Mouse (Mus musculus) cerebellum, postnatal 25 days (tissue): Measurements from ENCODE around the gene Sf3a1.
"Not testable (repeated sequence)": the region's sequence is repeated elsewhere in the genome, so short reads cannot be mapped to it uniquely, and the experiment has no call there.

Experiments
- DNase-seq, 2 experiments: peaks; one replicate each; pipeline ENCODE4 v3.0.0; 2021; ENCODE audit warnings: mixed read lengths in 2 of 2

The Sf3a1 gene

DNA sequence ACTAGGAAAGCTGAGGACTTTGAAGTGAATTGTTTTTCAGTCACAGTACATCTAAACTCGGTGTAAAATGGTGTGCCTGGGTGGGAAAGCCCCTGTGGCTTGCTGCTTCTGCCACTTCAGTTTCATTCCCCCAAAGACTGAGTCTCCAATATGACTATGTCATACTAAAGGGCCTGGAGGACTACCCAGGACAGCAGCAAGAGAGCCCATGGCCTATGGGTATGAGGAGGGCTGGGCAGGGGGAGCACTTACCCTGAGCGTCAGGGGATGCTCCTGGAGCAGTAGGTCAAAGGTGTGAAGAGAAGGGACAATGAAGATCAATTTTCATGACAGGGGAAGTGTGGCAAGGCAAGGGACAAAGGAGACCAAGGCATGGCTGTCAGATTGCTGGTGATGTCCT is 21.2 kb upstream of the Sf3a1 start:
- DNase-seq, result no peak

DNA sequence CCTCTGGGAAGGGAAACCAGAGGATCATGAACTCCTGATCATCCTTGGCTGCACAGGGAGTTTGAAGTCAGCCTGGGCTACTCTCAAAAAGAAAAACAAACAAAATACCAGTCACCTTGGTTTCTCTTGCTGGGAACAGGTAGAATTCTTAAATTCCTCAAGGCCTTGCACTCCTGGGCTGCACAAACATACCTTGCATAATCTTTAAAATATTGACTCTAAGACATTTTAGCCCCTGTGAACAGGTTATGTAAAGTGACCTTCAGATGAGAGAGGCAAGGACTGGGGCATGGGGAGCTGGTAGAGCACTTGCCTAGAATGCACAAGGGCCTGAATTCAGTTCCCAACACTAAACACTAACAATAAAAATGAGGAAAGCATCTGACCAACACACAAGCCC is 18.6 kb upstream of the Sf3a1 start:
- DNase-seq, result no peak

DNA sequence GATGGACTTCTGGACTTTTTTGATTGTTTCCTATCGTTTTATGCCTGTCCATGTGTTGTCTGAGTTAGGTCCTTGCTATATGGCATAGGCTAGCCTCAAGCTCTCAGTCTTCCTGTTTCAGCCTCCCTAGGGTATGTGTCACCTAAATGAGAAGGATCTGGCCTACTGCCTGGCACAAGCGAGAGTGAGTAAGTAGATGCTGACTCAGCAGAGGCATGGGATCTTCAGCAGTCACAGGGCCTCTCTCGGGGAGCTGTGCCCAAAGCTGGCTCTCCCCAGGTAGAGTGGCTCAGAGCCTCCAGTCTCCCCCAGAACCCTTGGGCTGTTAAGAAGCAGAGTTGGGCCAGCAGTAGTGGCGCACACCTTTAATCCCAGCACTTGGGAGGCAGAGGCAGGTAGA is 17.8 kb upstream of the Sf3a1 start:
- DNase-seq, result no peak

DNA sequence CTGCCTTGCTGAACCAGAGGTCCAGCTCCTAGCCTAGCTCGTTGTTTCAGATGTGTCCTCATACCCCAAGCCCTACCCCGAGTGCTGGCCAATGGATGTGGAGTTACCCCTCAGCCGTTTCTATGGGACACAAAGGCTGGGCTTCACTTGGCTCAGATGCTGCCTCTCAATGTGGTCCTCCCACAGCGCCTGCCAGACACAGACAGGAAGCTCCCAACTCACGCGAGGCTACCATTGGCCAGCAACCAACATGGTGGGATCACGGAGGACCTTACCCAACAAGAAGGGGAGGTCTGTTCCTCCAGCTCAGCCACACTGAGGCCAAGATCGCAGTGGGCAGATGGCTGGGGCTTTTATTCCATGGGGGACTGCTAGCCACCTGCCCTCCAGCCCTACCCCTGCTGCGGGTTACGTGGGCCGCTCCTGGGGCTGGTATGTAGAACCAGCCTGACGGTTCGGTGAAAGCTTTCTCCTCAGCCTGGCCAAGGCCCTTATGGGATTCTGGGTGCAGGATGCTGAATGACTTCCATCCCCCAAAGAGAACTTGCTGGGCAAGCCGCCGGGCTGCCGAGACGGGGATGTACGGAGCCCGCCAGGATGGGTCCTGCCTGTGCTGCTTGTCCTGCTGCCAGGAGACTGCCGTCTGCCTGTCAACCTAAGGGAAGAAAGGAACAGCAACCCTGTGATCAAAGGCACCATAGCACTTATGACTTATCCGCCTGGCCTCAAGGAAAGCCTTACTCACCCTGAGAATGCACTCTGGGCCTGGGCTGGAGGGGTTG is 16.7 kb upstream of the Sf3a1 start:
- peak; percentile 36 to 48 for DNase-seq

DNA sequence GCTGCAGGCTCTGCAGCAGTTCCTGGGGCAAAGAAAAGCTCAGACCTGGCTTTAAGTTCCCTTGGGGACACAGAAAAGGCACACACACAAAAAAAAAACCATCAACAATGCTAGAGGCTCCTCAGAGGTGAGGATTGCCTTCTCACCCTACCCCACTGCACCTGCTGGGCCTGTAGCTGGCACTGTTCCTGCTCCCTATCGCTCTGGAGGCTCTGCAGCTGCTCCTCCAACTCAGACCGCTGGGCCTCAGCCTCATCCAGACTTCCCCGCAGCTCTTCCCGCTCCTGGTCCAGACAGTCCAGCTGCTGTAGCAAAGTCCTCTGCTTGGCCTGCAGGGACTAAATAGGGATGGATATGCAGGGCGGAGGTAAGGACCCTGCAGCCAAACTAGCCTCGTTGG is 13.8 kb upstream of the Sf3a1 start:
- no peak for DNase-seq

DNA sequence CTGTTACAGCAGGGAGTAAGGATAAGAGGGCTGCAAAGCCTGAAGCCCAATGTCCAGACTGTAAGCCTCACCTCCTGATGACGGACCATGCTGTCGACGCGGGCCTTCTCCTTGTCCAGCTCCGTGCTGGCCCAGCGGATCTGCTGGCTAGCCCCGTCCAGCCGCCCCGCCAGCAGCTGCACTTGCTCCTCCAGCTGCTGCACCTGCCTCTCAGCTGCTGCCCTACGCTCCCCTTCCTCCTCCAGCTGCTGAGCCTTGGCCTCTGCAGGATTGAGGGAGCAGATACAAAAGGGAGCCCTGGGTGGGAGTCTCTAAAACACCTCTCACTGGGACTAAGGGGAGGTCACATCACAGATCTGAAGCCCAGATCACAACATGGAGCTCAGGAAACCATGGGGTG is 13.1 kb upstream of the Sf3a1 start:
- no peak for DNase-seq

DNA sequence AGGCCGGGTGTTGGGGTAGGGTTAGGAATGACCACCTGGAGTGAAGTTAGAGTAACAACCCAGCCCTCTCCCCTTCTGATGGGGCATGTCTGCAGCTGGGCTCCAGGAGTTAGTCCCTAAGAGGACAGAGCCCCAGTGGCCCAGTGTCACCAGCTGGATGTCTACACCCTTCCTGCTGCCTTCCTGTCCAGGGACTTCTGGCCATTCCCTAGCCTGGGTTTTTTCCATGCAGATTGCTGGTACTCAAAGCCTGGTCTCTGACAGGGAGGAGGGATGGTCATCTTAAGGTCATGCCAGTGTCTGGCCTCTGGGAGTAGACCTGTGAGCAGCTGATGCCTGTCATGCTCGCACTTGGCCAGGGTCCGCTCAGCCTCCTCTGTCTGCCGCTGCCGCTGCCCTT is 12.0 kb upstream of the Sf3a1 start:
- no peak for DNase-seq

DNA sequence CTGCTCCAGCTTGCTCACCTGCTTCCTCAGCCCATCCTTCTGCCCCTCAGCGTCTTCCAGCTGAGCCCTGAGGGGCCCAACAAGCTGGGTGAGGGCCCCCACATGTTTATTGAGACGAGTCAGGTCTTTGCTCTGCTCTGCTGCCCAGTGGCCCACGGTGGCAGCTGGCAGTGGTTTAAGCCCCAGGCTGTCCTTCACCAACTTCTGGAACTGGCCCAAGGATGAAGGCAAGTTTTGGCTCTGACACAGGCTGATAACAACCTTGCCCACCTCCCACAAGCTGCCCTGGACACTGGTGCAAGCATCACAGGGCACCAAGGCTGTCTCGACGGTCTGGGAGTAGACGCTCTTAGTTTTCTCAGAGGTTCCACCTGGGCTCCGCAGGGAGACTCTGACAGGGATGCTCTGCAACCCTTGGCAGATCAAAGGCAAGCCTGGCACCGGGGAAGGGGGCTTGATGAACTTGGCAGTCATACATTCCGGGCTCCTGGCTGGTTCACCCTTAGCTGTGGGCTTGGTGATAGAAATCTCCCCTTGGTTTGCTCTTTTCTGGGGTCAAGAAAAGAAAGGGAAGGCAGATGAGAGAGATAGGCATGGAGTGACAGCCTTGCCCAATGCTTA is 11.5 kb upstream of the Sf3a1 start:
- no peak for DNase-seq

DNA sequence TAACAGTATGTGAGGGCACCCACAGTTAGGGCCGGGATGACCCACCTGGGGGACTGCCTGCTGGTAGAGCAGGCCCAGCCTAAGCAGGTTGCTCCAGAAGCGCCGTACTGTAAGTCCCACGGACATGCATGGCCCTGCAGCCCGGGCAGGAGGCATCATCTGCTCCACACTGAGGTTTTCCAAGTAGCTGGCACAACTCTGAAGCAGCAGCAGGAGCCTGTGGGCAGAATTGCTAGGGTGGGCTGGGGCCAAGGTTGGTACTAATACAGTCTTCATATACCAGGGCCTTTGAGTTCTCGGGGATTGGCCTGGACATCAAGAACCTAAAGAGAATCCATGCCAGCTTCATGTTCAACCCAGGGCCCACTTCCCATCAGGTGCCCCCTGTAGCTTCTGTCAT is 10.3 kb upstream of the Sf3a1 start:
- DNase-seq, result no peak

DNA sequence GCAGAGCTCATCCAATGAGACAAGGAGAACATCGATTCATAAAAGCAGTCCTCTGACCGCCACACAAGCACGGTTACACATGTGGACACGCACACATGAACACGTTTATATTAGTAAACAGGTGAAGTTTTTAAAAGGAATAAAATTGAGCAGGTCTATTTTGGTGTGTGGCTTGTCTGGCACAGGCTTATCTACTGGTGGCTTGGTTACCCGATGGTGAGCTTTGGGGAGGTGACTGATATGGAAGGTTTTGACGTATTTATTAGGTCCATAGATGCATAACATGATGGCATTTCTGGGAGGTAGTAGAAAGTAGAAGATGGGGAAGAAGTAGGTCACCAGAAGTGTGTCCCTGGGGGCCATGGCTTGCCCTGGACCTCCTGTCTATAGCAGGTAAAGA is 6.5 kb upstream of the Sf3a1 start:
- DNase-seq, result no peak

DNA sequence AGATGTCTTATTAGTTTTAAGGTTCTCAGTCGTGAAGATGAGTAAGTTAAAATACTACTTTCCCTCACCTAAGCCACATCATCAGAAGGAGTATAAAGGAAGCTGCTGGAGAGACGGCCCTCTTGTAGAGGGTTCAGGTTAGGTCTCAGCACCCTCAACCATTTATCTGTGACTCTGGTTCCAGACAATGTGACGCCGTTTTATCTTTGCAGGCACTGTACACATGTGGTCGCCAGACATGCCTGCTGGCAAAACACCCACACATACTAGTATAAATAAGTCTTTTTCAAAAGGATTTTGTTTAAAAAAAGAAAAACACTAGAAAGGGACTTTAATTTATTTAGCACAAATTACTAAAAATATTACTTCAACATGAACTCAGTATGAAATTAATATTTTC is 4.5 kb upstream of the Sf3a1 start:
- DNase-seq, result no peak

DNA sequence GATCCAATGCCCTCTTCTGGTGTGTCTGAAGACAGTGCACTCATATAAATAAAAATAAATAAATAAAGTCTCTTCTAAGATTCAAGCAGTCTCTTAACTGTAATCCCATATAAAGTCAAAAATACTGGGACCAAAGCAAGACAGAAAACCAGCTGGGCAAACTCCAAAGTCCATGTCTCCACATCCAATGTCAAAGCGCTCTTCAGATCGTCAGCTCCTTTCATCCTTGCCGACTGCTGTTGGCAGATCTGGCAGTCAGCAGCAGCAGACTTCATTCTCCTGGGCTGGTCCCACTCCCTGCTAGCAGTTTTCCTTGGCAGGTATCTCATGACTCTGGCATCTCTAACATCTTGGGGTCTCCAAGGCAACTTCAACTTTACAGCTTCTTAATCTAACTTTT is 1.5 kb upstream of the Sf3a1 start:
- DNase-seq, result no peak

DNA sequence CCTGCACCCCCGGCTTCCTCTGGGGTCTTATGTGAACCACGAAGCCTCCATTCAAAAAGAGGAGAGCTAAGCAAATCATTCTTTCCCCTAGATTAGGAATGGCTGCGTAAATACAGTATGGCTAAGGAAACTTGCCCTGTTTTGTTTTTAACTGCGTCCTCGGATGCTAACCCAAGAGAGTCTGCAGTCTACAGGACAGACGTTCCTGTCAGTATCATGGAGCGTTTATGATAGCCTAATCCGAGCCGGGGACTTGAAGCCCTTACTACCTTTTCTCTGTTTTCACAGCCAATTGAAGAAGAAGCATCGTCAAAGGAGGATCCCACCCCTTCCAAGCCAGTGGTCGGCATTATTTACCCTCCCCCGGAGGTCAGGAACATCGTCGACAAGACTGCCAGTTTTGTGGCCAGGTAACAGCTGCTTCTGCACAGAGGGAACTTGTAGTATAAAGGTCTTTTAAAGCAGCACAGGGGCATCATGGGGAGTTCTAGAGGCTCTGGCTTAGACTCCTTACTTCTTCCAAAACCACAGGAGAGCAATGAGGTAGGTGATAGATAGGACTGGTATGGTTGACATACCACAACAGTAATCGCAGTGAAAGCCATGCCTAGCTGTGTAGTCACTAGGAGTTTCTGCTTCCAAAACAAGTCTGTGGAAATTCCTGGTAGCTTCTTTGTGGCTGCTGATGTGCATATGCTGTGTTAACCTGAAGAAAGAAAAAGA is 769 bp downstream of the Sf3a1 start:
- no peak for DNase-seq

DNA sequence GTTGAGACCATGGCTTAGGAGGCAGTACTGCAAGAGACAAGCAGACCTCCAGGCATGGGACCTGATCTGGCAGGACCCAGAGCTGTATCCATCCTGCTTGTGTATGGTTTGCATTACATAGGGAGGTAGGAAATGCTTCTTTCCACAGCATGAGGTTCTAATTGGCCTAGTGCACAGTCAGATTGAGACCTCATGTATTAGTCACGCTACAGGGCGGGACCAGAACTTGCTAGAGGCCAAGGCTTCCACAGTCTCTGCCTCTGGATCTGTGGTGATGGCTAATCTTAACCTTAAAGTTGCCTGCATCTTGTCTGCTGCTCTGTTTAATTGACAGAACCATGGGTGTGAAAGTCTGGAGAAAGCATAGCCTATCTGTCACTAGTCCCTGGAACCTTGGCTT is 4.6 kb downstream of the Sf3a1 start:
- no peak for DNase-seq

DNA sequence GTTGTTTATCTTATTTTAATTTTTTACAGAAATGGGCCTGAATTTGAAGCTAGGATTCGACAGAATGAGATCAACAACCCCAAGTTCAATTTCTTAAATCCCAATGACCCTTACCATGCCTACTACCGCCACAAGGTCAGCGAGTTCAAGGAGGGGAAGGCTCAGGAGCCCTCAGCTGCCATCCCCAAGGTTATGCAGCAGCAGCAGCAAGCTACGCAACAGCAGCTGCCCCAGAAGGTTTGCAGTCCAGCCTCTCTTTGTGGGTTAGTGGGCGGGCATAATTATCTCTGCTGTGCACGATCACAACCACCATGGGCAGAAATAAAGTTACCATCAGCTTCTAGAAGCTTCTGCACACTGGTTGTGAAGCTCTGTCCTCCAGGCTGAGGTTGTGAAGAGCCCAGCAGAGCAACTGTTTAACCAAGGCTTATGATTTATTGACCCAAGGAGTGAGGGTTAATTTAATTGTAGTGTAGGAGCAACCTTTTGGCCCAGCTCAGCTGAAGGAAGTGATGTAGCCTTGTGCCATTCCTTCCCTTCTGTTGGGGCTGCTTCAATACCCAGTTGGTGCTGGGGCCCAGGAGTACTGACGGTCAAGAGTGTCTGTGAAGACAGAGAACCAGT is 6.4 kb downstream of the Sf3a1 start:
- DNase-seq, result no peak

DNA sequence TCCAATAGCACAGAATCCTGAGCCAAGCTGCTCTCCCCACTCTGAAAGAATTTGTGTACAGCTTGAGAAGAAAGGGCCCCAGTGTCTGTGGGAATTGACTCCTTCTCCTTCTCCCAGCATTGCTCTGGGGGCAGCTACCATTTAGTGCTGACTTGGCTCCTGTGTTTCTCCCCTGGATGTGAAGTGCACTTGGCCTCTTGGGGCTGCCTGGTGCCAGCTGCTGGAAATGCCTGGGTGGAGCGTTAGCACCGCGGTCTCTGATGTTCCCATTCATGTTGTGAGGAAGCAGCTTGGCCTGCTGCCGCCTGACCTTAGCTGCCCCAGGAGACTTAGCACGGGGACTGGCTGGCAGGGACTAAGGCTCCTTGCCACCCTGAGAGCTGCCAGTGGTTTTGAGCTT is 14.4 kb downstream of the Sf3a1 start:
- peak in 1 of 2 experiments; percentile 36 for DNase-seq

DNA sequence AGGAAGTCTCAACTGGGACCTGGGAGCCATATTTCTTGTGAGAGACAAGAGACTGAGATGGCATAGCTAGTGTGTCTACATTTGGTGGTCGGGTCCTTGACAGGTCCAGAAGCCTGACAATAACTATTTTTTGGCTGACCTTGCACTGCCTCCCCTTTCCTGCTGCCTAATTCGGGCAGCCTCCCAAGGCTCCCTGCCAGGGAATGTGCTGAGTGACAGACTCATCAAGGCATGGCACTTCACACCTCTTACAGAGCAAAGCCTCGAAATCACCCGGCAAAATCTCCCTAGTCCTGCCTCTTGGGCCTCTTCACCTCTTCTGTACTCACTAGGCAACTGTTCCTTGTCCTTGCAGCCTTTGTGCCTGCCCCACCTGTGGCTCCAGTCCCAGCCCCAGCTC is 17.6 kb downstream of the Sf3a1 start:
- DNase-seq, result no peak

DNA sequence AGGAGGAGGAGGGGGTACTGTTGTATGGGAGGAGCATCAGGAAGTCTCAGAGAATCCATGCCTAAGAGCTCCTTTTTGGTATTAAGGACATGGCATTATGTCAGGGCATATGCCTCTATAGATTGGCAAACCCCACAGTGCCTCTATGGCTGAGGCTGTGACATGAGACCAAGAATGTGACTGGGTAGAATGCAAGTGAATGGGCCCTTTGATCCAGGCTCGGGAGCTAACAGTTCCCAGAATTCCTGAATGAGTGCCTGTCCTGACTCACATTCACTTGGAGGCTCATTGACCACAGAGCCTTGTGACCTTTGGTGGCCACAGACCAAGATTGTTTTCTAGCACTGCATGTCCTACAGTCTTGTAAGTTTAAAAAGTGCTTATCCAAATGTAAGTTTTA is 21.9 kb downstream of the Sf3a1 start:
- DNase-seq, result no peak

DNA sequence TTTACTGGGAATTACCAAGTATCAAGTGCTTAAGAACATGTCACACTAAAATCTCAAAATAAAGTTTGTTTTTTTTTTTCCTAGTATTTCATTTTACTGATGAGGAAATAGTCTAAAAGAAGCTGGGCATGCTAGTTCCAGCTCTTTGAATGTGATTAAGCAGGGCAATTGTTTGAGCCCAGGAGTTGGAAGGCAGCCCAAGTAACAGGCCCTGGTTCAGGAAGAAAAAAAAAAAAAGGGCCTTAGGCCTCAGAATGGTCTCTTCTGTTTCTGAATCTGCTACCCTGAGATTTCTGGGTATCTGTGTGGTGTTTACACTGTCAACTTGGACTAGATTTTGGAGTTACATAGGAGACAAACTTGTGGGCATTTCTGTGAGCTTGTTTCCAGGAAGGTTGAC is 23.4 kb downstream of the Sf3a1 start:
- DNase-seq, result no peak

DNA sequence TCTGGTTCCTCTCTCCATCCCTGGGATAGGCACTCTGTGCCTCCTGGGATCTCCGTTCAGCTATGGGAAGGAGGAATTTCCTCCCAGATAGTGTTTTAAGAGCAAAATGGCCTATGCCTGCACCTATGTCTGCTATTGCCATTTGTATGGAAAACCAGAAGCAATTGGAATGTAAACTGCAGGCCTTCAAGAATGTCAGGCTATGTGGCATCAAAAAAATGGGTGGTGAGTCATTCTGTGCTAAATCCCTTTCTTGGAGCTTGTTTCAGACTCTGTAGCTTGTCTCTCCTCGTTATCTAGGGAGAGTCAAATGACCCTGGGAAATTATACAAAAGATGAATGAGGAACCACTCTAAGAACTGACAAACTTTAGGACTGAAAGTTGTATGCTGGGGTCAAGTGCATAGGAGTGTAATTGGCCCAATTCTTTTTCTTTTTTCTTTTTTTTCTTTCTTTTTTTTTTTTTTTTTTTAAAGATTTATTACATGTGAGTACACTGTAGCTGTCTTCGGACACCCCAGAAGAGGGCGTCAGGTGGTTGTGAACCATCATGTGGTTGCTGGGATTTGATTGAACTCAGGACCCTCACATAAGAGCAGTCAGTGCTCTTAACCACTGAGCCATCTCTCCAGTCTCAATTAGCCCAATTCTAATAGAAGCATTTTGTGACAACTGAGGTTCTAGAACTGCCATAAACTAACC is 24.3 kb downstream of the Sf3a1 start:
- DNase-seq, result no peak

DNA sequence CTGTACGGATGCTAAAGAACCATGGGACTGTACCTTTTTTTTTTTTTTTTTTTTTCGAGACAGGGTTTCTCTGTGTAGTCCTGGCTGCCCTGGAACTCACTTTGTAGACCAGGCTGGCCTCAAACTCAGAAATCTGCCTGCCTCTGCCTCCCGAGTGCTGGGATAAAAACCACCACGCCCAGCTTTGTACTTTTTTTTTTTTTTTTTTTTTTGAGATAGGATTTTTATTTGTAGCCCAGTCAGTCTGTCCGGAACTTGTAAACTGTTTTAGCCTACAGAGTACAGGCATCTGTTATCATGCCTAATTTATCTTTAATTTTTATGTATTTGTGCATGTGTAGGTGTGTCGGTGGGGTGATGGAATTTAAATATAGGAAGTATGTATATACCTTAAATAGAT is 25.3 kb downstream of the Sf3a1 start:
- DNase-seq, result not testable (repeated sequence)

DNA sequence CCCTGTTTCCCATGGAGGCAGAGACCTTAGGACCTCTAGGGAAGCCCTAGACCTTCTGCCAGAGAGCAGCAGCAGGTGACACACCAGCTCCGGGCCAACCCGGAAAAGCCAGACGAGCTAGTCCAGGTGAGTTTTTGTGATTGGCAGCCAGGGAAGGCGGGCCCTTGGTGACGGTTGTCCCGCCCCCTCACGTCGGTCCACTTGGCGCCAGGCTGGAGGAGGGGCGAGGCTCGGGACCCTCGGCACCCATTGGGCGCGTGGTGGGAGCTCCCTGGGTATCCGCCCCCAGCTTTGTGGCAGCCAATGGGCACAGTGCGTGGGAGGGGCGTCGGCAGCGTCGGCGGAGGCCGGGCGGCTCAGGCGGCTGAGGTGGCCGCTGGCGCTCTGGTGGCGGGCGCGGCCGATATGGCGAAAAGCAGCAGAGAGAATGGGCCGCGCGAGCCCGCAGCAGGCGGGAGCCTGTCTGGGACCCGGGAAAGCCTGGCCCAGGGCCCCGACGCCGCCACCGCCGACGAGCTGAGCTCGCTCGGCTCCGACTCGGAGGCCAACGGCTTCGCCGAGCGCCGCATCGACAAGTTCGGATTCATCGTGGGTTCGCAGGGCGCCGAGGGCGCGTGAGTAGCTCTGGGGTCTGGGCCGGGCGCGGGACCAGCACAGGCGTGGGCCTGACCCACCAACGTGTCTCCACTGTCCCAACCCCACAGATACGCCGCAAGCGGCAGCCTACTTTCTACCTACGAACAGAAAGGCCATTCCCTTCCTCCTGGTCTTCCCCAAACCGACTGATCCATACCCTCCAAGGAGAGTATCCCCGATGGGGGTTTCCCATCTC is 26.6 kb downstream of the Sf3a1 start, which contains the start of gene Tbc1d10a:
TSS of gene Tbc1d10a (plus strand) at position 304 of the 832 bp plus-strand sequence.
- DNase-seq, result peak; percentile 98 to 99
